Mouse (Mus musculus): ENCODE measurements around the gene Apol7e. TPM values are rescaled to one million over a fixed set of nuclear protein-coding genes. Genes with fewer than 3 reads are reported as not detected.
"Not testable (repeated sequence)": the region's sequence is repeated elsewhere in the genome, so short reads cannot be mapped to it uniquely, and the experiment has no call there.

The Apol7e gene
- total RNA-seq, 2 experiments from 2014 or later = 0.14 TPM; not detected in 1

GRCm38 (mm10) chr15:77740511-77741297, 42.0 kb downstream of the Apol7e start:
- no peak for DNase-seq (ENCODE audit: low spot score in 2 of 2)

DNA sequence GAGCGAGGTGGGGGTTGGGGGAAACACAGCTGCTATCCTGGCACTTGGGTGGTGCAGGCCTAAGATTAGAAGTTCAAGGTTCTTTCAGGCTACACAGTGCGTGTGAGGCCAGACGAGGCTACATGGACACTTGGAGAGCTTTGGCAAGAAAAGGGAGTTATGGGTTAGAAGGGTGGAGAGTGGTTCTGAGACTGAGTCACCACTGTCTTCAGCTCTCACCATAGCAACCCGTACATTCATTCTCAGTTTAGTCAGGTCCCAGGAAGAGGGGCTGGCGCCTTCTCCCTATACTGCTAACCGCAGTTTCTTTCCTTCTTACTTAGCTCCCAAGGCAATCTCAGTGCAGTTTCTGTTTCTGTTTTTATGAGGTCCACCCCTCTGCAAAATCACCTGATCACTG, 42.9 kb downstream of the Apol7e start:
- not testable (repeated sequence) for DNase-seq (ENCODE audit: low spot score in 2 of 2)

DNA sequence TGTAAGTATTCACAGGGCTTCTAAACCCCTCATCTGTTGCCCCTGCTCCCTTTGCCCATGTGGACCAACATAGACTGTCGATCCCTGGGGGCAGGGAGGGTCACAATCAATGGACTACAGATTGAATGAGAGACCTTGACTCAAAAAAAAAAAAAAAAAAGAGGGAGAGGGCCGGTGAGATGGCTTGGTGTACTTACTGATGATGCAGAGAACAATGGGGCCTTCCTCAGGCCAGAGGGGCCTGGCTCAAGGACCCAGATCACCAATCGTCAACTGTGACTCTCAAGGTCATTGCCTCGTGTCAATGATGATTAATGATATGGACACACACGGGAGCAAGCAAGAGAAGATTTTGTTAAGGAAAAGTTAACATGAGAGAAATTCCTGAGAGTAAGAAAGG, 46.0 kb downstream of the Apol7e start:
- DNase-seq (ENCODE audit: low spot score in 2 of 2) = no peak

DNA sequence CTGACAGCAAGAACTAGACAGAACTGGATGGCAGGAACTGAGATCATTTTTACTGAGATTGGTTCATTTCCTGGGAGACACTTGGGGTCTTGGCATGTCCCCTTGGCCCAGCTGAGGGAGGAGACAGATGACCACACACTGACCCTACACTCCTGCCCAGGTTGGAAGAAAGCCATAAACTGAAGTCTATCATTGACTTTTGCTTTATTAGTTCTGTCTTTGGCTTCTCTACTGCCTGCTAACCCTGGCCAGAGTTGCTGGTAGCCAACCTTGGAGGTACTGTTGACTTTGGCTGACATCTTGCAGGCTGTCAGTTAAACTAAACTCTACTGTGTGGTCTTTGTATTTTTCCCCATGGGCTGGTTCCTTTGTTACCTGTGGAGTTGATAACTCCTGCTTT, 46.4 kb downstream of the Apol7e start:
- no peak for DNase-seq (ENCODE audit: low spot score in 2 of 2)

- DNase-seq (ENCODE audit: low spot score in 2 of 2) = no peak
These were observed 47.7 kb downstream of the Apol7e start for GRCm38 (mm10) chr15:77746326-77746725.

- DNase-seq (ENCODE audit: low spot score in 2 of 2) = no peak
These were observed 49.8 kb downstream of the Apol7e start for GRCm38 (mm10) chr15:77748414-77748813.

DNA sequence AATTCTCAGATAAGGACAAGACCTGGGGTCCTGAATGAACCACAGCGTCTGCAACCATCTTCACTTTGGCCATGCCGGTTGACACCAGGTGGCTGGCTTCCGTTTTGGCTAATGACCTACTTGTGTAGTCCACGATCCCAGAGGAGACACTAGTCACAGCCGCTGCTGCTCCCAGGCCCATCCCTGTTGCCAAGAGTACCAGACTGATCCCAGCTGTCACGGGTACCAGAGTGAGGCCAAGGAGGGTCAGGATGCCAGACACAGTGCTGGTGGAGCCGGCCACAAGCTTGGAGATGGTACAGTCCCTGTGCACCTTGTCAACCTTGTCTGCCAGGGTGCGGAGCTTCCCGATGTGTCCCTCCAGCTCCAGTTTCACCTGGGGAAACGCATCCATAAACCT, 51.1 kb downstream of the Apol7e start:
- no peak for DNase-seq (ENCODE audit: low spot score in 2 of 2)

DNA sequence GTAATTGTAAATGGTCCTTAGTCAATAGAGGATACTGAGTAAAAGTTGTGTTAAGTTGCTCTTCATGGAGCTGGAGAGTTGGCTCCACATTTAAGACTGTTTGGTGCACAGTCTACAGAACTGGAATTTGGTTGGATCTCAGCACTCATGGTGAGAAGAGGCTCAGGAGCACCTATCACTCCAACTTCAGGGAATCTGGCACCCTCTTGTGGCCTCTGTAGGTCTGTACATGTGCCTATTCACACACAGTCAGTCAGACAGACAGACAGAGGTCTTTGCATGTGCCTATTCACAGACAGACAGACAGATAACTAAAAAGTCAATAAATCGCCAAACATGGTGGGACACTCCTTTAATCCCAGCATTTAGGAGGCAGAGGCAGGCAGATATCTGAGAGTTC, 51.8 kb downstream of the Apol7e start:
- no peak for DNase-seq (ENCODE audit: low spot score in 2 of 2)

GRCm38 (mm10) chr15:77752443-77752842, 53.8 kb downstream of the Apol7e start:
- DNase-seq (ENCODE audit: low spot score in 2 of 2) = no peak

DNA sequence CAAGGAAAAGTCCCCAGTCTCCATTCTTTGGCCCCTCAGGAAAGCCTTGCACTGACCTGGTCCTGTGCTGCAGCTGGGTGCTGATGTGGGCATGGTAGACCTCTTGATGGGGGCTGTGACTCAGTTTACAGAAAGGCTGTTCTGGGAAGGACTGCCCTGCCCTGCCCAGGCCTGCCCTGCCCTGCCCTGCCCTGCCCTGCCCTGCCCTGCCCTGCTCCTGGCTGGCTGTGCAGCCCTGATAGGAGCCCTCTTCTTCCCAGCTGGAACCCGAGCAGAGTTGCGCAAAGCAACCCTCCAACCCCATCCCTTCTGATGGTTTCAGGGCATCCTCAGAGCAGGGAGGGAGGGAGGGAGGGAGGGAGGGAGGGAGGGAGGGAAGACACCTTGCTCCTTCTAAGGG, 56.5 kb downstream of the Apol7e start:
- DNase-seq (ENCODE audit: low spot score in 2 of 2) = no peak

GRCm38 (mm10) chr15:77756081-77756480, 57.4 kb downstream of the Apol7e start:
- no peak for DNase-seq (ENCODE audit: low spot score in 2 of 2)

- DNase-seq (ENCODE audit: low spot score in 2 of 2) = no peak
These were observed 58.2 kb downstream of the Apol7e start, which contains the start of gene Apol8 for GRCm38 (mm10) chr15:77756848-77757247. TSS of gene Apol8 (minus strand) at chr15:77757003.

DNA sequence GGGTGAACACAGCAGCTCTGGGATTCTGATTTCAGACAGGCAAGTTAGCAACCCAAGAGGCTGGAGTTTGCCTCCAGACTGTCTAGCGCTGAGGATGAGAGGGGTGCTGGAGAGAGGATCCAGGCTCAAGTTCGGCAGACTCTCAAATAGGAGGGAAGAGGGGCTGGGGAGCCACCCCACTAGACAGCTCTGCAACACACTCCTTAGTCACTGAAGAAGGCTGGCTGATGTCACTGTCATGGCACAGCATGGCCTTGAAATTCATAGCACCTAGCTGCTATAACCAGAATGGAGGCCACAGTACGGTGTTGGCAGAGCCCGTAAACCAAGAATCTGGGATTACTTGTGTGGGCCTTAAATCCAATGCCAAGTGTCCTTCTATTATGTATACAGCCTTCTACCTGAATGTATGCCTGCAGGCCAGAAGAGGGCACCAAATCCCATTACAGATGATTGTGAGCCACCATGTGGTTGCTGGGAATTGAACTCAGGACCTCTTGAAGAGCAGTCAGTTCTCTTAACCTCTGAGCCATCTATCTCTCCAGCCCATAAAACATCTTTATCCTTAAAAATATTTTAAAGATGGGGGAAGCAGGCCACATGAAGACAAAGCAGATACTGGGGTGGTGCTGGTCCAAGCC, 59.0 kb downstream of the Apol7e start:
- no peak for DNase-seq (ENCODE audit: low spot score in 2 of 2)

- DNase-seq (ENCODE audit: low spot score in 2 of 2) = no peak
These were observed 61.4 kb downstream of the Apol7e start for GRCm38 (mm10) chr15:77760037-77760436.

GRCm38 (mm10) chr15:77761083-77761482, 62.4 kb downstream of the Apol7e start:
- DNase-seq (ENCODE audit: low spot score in 2 of 2) = no peak

DNA sequence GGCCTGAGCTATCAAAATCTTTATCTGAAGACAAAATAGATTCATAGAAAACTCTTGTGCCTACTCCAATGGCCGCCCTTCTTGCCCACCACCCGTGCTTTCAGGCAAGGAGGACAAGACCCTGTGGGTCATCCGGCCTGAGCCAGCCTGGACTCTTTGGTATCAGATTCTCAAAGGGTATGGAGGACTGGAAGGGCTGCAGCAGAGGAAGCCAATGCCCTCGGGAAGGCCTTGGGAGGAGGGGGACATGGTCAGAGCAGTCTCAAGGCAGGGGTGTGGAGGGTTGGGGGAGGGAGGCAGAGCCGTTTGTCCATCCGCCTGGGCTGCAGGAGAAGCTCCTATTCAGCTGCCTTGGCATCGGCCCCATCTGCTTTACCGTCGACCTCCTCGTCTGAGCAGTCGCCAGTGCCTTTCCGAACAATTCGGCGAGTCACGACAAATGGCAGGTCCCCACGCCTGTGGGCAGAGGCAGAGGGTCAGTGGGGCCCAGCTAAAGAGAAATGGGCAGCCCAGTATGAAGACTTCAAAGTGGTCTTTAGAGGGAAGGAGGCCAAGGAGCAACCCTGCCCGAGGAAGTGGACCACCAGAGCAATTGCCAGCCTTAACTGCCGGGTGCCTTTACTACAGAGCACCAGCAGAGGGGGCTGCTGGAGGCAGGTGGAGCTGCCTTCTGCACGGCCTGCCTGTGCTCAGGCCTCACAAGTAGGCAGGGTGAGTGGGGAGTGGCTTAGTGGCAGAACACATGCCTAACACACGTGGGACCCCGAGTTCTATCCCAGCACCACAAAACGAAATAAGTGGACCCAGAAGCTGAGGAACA, 63.1 kb downstream of the Apol7e start:
- no peak for DNase-seq (ENCODE audit: low spot score in 2 of 2)

DNA sequence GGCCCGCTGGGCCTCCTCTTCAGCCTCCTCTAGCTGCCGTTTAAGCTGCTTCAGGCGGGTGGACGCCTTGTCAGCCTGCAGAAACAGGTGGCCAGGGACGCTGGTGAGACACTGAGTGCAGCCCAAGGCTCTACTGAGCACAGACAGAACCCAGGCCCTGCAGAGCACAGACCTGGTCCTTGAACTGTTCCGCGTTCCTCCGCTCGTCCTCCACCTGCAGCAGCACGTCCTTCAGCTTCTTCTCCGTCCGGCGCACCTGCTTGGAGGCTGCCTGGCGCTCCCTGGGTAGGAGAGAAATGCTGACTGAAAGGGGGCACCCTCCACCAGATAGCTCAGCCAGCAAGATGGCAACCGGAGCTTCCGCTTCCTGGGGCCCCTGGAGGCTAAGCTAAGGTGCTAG, 64.4 kb downstream of the Apol7e start:
- DNase-seq (ENCODE audit: low spot score in 2 of 2) = no peak

DNA sequence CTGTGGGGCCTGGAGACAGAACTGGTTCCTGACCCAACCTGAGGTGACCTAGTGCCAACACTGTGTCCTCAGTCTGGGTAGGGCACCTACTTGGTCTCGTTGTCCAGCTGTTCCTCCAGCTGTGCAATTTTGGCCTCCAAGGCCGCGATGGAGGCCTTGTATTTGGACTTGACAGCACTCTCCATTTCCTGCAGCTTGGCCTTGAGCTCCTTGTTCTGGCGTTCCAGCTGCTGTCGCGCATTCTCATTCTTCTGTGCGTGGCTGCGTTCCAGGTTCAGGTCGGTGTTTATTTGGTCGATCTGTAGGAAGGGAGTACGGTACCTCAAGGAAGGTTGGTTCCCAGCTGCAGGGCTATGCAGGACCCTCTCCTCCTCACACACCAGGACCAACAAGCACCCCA, 65.0 kb downstream of the Apol7e start:
- DNase-seq (ENCODE audit: low spot score in 2 of 2) = no peak

GRCm38 (mm10) chr15:77764391-77765006, 65.8 kb downstream of the Apol7e start:
- DNase-seq (ENCODE audit: low spot score in 2 of 2) = no peak

GRCm38 (mm10) chr15:77765484-77766093, 66.9 kb downstream of the Apol7e start:
- DNase-seq (ENCODE audit: low spot score in 2 of 2) = no peak

- DNase-seq (ENCODE audit: low spot score in 2 of 2) = no peak
These were observed 68.3 kb downstream of the Apol7e start for GRCm38 (mm10) chr15:77766981-77767380.
